Mouse (Mus musculus) stomach, embryonic 15.5 days (tissue): ENCODE results near the gene Catsperd. TPM values are rescaled to one million over a fixed set of nuclear protein-coding genes. Genes with fewer than 3 reads are reported as not detected.
"Not testable (repeated sequence)": the region's sequence is repeated elsewhere in the genome, so short reads cannot be mapped to it uniquely, and the experiment has no call there.

Experiments used
- ATAC-seq: fragments of 200-750 bp; cut with Nextera tagmentation; 2 replicates; pipeline ENCODE4 v1.8.0; 2017; ENCODE audit warnings: low read depth, moderate number of reproducible peaks, moderate TSS enrichment; ENCODE audit not compliant: insufficient read depth, low FRiP score
- H3K27ac ChIP-seq: fragments of 300-500 bp; sonication (generic); 2 replicates; pipeline ENCODE4 v1.5.1; 2015; ENCODE audit warnings: mild to moderate bottlenecking, inconsistent platforms
- H3K27me3 ChIP-seq: fragments of 300-500 bp; sonication (generic); replicated peaks from 2 replicates; pipeline ENCODE4 v1.6.1; 2015; ENCODE audit warnings: inconsistent platforms
- H3K36me3 ChIP-seq: fragments of 300-500 bp; sonication (generic); 2 replicates; pipeline ENCODE4 v1.6.1; 2015; ENCODE audit warnings: inconsistent platforms
- H3K4me1 ChIP-seq: fragments of 300-500 bp; sonication (generic); 2 replicates; pipeline ENCODE4 v1.6.1; 2015; ENCODE audit warnings: inconsistent platforms
- H3K4me2 ChIP-seq: fragments of 300-500 bp; sonication (generic); 2 replicates; pipeline ENCODE4 v1.6.1; 2015; ENCODE audit warnings: mild to moderate bottlenecking, inconsistent platforms
- H3K4me3 ChIP-seq: fragments of 300-500 bp; sonication (generic); replicated peaks from 2 replicates; pipeline ENCODE4 v1.5.1; 2015; ENCODE audit warnings: inconsistent platforms
- H3K9ac ChIP-seq: fragments of 300-500 bp; sonication (generic); 2 replicates; pipeline ENCODE4 v1.6.1; 2015; ENCODE audit warnings: inconsistent platforms
- H3K9me3 ChIP-seq: fragments of 300-500 bp; sonication (generic); 2 replicates; pipeline ENCODE4 v1.6.1; 2016; ENCODE audit warnings: inconsistent platforms
- WGBS: fragments of 180-500 bp; shearing (Covaris S2); methylation state at CpG from one replicate; pipeline ENCODE4 v1.1.7; 2015; 5-methylcytosine and 5-hydroxymethylcytosine counted together
- polyA plus RNA-seq: library from polyadenylated mRNA; unstranded; fragments of >200 nt; fragmentation: Nextera tagmentation; extraction: Ambion mirVana; gene quantifications from 2 replicates; pipeline ENCODE4 v1.2.1, GENCODE M21; 2015

The Catsperd gene
- polyA plus RNA-seq, 1 experiment from 2014 or later = 0.30 TPM

GRCm38 (mm10) chr17:56614391-56615135 is 13.4 kb upstream of the Catsperd start:
- WGBS = 24% methylated on average over 14 of the region's 14 CpGs
- peak overlapping the region; percentile 18; the same call in 1 of the 2 replicates for H3K27ac ChIP-seq
- peaks cover 26% of the 10 kb centered on the region for H3K4me1 ChIP-seq
- peaks cover 51% of the 10 kb centered on the region for H3K36me3 ChIP-seq
- H3K4me2 ChIP-seq = peak overlapping the region; percentile 82
- H3K9me3 ChIP-seq = no peaks in the 10 kb centered on the region
- no peaks in the 10 kb centered on the region for H3K27me3 ChIP-seq
- peak overlapping the region; percentile 72 for H3K4me3 ChIP-seq
- no peak for ATAC-seq
- peak overlapping the region; percentile 50 for H3K9ac ChIP-seq

GRCm38 (mm10) chr17:56615136-56615784 is 12.7 kb upstream of the Catsperd start:
- Histone ChIP-seq H3K4me3 (peak overlapping the region; percentile 72), H3K27ac (no peak overlapping the region), H3K4me1 (peaks cover 26% of the 10 kb centered on the region), H3K9ac (0 out of 2 replicates have a peak overlapping the region, but pooled peaks have one; percentile 50), H3K27me3 (no peaks in the 10 kb centered on the region), H3K4me2 (peak overlapping the region; percentile 82), H3K9me3 (no peaks in the 10 kb centered on the region), H3K36me3 (peaks cover 58% of the 10 kb centered on the region)
- WGBS = 81% methylated on average over 11 of the region's 11 CpGs
- no peak for ATAC-seq

- ATAC-seq = no peak
- no peak overlapping the region for H3K4me3 ChIP-seq
- WGBS = 80% methylated on average over 4 of the region's 4 CpGs
- H3K4me2 ChIP-seq = no peak overlapping the region
- H3K9me3 ChIP-seq = no peaks in the 10 kb centered on the region
- no peaks in the 10 kb centered on the region for H3K27me3 ChIP-seq
- no peak overlapping the region for H3K9ac ChIP-seq
- H3K36me3 ChIP-seq = peaks cover 63% of the 10 kb centered on the region
- H3K27ac ChIP-seq = no peak overlapping the region
- H3K4me1 ChIP-seq = peaks cover 21% of the 10 kb centered on the region
Measured at GRCm38 (mm10) chr17:56615792-56616191, 12.2 kb upstream of the Catsperd start.

- Histone ChIP-seq H3K9me3 (no peaks in the 10 kb centered on the region), H3K4me2 (no peak overlapping the region), H3K4me3 (no peak overlapping the region), H3K27ac (no peak overlapping the region), H3K36me3 (peaks cover 70% of the 10 kb centered on the region), H3K4me1 (peaks cover 19% of the 10 kb centered on the region), H3K9ac (no peak overlapping the region), H3K27me3 (no peaks in the 10 kb centered on the region)
- WGBS = 90% methylated on average over 3 of the region's 3 CpGs
- no peak for ATAC-seq
Measured at GRCm38 (mm10) chr17:56616725-56617124, 11.2 kb upstream of the Catsperd start.

GRCm38 (mm10) chr17:56617628-56618027 is 10.3 kb upstream of the Catsperd start:
- Histone ChIP-seq H3K36me3 (peaks cover 77% of the 10 kb centered on the region), H3K27me3 (no peaks in the 10 kb centered on the region), H3K4me2 (no peak overlapping the region), H3K4me3 (no peak overlapping the region), H3K4me1 (peaks cover 10% of the 10 kb centered on the region), H3K9ac (no peak overlapping the region), H3K9me3 (no peaks in the 10 kb centered on the region), H3K27ac (no peak overlapping the region)
- 87% methylated on average over 8 of the region's 8 CpGs for WGBS
- ATAC-seq = no peak

- Histone ChIP-seq H3K4me2 (peak overlapping the region; percentile 95), H3K9me3 (no peaks in the 10 kb centered on the region), H3K9ac (no peak overlapping the region), H3K4me3 (peak overlapping the region; percentile 86), H3K4me1 (peaks cover 21% of the 10 kb centered on the region), H3K36me3 (peaks cover 24% of the 10 kb centered on the region), H3K27ac (no peak overlapping the region), H3K27me3 (no peaks in the 10 kb centered on the region)
- no peak for ATAC-seq
- WGBS = 78% methylated on average over 3 of the region's 3 CpGs
Measured at GRCm38 (mm10) chr17:56625495-56625894, 2.4 kb upstream of the Catsperd start.

GRCm38 (mm10) chr17:56626260-56626659 is 1.7 kb upstream of the Catsperd start:
- H3K4me2 ChIP-seq = peak overlapping the region; percentile 95
- peak overlapping the region; percentile 86 for H3K9ac ChIP-seq
- peaks cover 21% of the 10 kb centered on the region for H3K4me1 ChIP-seq
- H3K4me3 ChIP-seq = peak overlapping the region; percentile 86
- under 1% methylated on average over 32 of the region's 32 CpGs for WGBS
- H3K27me3 ChIP-seq = no peaks in the 10 kb centered on the region
- H3K27ac ChIP-seq = peak overlapping the region; percentile 36; the same call in 1 of the 2 replicates
- ATAC-seq = no peak
- peaks cover 18% of the 10 kb centered on the region; the same call in 1 of the 2 replicates for H3K36me3 ChIP-seq
- H3K9me3 ChIP-seq = no peaks in the 10 kb centered on the region

GRCm38 (mm10) chr17:56626754-56627470 is 1.0 kb upstream of the Catsperd start, which contains the start of gene Lonp1:
Gene Lonp1 (minus strand): TSS chr17:56626887.
- H3K36me3 ChIP-seq = peaks cover 13% of the 10 kb centered on the region; the same call in 1 of the 2 replicates
- no peaks in the 10 kb centered on the region for H3K9me3 ChIP-seq
- peak within 1 kb of the TSS; percentile 86 for H3K4me3 ChIP-seq
- peaks cover 21% of the 10 kb centered on the region for H3K4me1 ChIP-seq
- H3K4me2 ChIP-seq = peak within 1 kb of the TSS; percentile 95
- peak within 1 kb of the TSS; percentile 88 for H3K27ac ChIP-seq
- H3K27me3 ChIP-seq = no peaks in the 10 kb centered on the region
- under 1% methylated on average over 51 of the region's 51 CpGs for WGBS
- H3K9ac ChIP-seq = peak within 1 kb of the TSS; percentile 86
- peak; percentile 89 for ATAC-seq

- H3K9ac ChIP-seq, ATAC-seq, H3K4me2 ChIP-seq, H3K27ac ChIP-seq, H3K27me3 ChIP-seq, H3K36me3 ChIP-seq, H3K4me3 ChIP-seq, H3K9me3 ChIP-seq: not testable (repeated sequence)
- WGBS = 85% methylated on average over 27 of the region's 27 CpGs
- peaks cover 17% of the 10 kb centered on the region for H3K4me1 ChIP-seq
Measured at GRCm38 (mm10) chr17:56629800-56630781, 2.1 kb downstream of the Catsperd start.

GRCm38 (mm10) chr17:56631807-56632206 is 3.9 kb downstream of the Catsperd start:
- 41% methylated on average over 4 of the region's 4 CpGs for WGBS
- no peaks in the 10 kb centered on the region for H3K9me3 ChIP-seq
- H3K27me3 ChIP-seq = no peaks in the 10 kb centered on the region
- no peak overlapping the region for H3K27ac ChIP-seq
- peaks cover 5% of the 10 kb centered on the region; the same call in 1 of the 2 replicates for H3K4me1 ChIP-seq
- H3K9ac ChIP-seq = no peak overlapping the region
- no peak for ATAC-seq
- H3K4me3 ChIP-seq = no peak overlapping the region
- no peak overlapping the region for H3K4me2 ChIP-seq
- no peaks in the 10 kb centered on the region for H3K36me3 ChIP-seq

GRCm38 (mm10) chr17:56634023-56634422 is 6.1 kb downstream of the Catsperd start:
- WGBS = 86% methylated on average over 6 of the region's 6 CpGs
- no peak overlapping the region for H3K27ac ChIP-seq
- no peak overlapping the region for H3K4me2 ChIP-seq
- no peaks in the 10 kb centered on the region for H3K36me3 ChIP-seq
- no peaks in the 10 kb centered on the region for H3K4me1 ChIP-seq
- H3K27me3 ChIP-seq = no peaks in the 10 kb centered on the region
- no peak for ATAC-seq
- no peaks in the 10 kb centered on the region for H3K9me3 ChIP-seq
- H3K4me3 ChIP-seq = no peak overlapping the region
- H3K9ac ChIP-seq = no peak overlapping the region
